Mouse (Mus musculus) kidney, postnatal 0 days (tissue): ENCODE data around the gene Dad1. TPM values are rescaled to one million over a fixed set of nuclear protein-coding genes. Genes with fewer than 3 reads are reported as not detected.

Source experiments
- ATAC-seq: fragments of 200-750 bp; cut with Nextera tagmentation; replicated peaks from 2 replicates; pipeline ENCODE4 v1.8.0; 2017; ENCODE audit warnings: low read depth, moderate number of reproducible peaks, moderate TSS enrichment, moderate library complexity; ENCODE audit not compliant: low FRiP score
- DNase-seq: peaks from one replicate; pipeline ENCODE4 v3.0.0-alpha.2; 2016; ENCODE audit warnings: low spot score
- H3K27ac ChIP-seq: fragments of 300-500 bp; sonication (generic); 2 replicates; pipeline ENCODE4 v1.5.1; 2014; ENCODE audit warnings: mild to moderate bottlenecking
- H3K27me3 ChIP-seq: fragments of 300-500 bp; sonication (generic); 2 replicates; pipeline ENCODE4 v1.6.1; 2014; ENCODE audit warnings: low read length, mixed read lengths; ENCODE audit not compliant: insufficient read depth
- H3K36me3 ChIP-seq: fragments of 300-500 bp; sonication (generic); 2 replicates; pipeline ENCODE4 v1.6.1; 2014; ENCODE audit warnings: low read length, mixed read lengths; ENCODE audit not compliant: insufficient read depth
- H3K4me1 ChIP-seq: fragments of 300-500 bp; sonication (generic); replicated peaks from 2 replicates; pipeline ENCODE4 v1.6.1; 2014; ENCODE audit warnings: antibody characterized with exemption, low read length, mixed read lengths; ENCODE audit not compliant: insufficient read depth
- H3K4me2 ChIP-seq: fragments of 300-500 bp; sonication (generic); 2 replicates; pipeline ENCODE4 v1.6.1; 2014; ENCODE audit warnings: mild to moderate bottlenecking, low read length, moderate library complexity, mixed read lengths
- H3K4me3 ChIP-seq: fragments of 300-500 bp; sonication (generic); replicated peaks from 2 replicates; pipeline ENCODE4 v1.5.1; 2014; ENCODE audit warnings: low read depth, low read length
- H3K9ac ChIP-seq: fragments of 300-500 bp; sonication (generic); 2 replicates; pipeline ENCODE4 v1.6.1; 2014; ENCODE audit warnings: low read depth, low read length
- H3K9me3 ChIP-seq: fragments of 300-500 bp; sonication (generic); replicated peaks from 2 replicates; pipeline ENCODE4 v1.6.1; 2016; ENCODE audit warnings: low read length, inconsistent platforms, mixed read lengths
- CTCF ChIP-seq: IDR thresholded peaks from 2 replicates; pipeline ENCODE4 v1.5.1; 2016; ENCODE audit warnings: antibody characterized with exemption, low read depth, mild to moderate bottlenecking, moderate library complexity
- WGBS: fragments of 180-500 bp; shearing (Covaris S2); extraction: QIAGEN DNeasy Blood & Tissue Kit; methylation state at CpG from one replicate; pipeline ENCODE4 v1.1.7; 2014; 5-methylcytosine and 5-hydroxymethylcytosine counted together
- polyA plus RNA-seq: library from polyadenylated mRNA; unstranded; fragments of >200 nt; fragmentation: Nextera tagmentation; extraction: Ambion mirVana; gene quantifications from 2 replicates; pipeline ENCODE4 v1.2.1, GENCODE M21; 2015

Gene Dad1
- polyA plus RNA-seq, 1 experiment from 2014 or later = 545 TPM

DNA sequence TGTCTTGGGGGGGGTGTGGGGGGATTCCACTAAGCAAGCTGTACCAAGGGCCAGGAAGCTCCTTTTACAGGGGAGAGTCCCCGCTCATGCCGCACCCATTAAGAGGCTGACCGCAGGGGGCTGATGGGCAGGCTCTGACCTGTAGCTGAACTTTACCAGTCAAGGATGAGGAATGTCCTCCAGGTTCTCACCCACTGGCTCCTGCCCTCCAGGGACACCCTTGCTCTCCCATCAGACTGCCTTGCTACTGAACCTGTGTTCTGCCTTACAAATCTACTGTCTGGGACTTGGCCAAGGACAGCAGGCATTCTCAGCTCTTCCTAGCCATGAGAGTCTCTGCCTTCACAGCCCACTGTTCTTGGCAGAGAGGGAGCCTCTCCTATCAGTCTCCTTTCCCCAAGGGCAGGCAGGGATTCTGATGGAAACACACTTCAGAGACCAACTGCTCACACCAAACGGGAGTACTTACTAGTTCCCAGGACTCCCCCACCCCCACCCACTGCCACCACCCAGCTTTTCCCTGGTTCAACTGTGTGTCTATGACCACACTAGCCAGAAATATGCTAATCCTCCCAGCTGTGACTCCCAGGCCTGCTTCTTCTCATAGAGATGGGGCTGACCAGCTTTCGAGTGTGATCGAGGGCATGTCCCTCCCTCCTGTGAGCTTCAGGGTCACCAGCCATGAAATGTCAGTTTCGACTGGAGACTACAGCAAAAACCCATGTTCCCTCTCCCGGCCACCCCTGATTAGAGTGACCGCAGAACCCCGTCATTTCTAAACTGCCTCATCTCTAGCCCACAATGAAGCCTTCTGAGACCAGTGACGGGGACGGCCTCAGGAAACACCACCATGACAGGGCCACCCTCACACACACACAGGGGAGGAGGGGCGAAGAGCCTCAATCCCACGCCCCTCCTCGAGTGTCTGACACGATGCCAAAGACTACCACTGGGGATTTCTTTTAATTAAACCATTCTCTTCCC lies 29.1 kb downstream of the Dad1 start:
- Histone ChIP-seq H3K27ac (no peak overlapping the region), H3K4me1 (peaks cover 15% of the 10 kb centered on the region)

GRCm38 (mm10) chr14:54224064-54224417 lies 29.9 kb downstream of the Dad1 start:
- 86% methylated on average over 5 of the region's 5 CpGs for WGBS
- H3K27me3 ChIP-seq = no peaks in the 10 kb centered on the region
- ATAC-seq (no peak), DNase-seq (no peak)
- no peak overlapping the region for H3K27ac ChIP-seq
- H3K9ac ChIP-seq = no peak overlapping the region
- no peaks in the 10 kb centered on the region for H3K9me3 ChIP-seq
- no peak overlapping the region for H3K4me2 ChIP-seq
- H3K4me1 ChIP-seq = peaks cover 15% of the 10 kb centered on the region
- TF ChIP-seq CTCF = no peak
- H3K4me3 ChIP-seq = no peak overlapping the region
- H3K36me3 ChIP-seq = no peaks in the 10 kb centered on the region

More for the DNA sequence above, 29.1 kb downstream of the Dad1 start:
- no peak overlapping the region for H3K4me3 ChIP-seq
- no peak for TF ChIP-seq CTCF
- DNase-seq = no peak
- WGBS = 42% methylated on average over 16 of the region's 16 CpGs
- H3K4me2 ChIP-seq = no peak overlapping the region
- ATAC-seq = 0 out of 2 replicates have a peak, but pooled peaks have one; percentile 18
- no peak overlapping the region for H3K9ac ChIP-seq
- no peaks in the 10 kb centered on the region for H3K36me3 ChIP-seq
- H3K9me3 ChIP-seq = no peaks in the 10 kb centered on the region
- H3K27me3 ChIP-seq = no peaks in the 10 kb centered on the region

- no peak overlapping the region for H3K9ac ChIP-seq
- WGBS = 47% methylated on average over 13 of the region's 13 CpGs
- no peak overlapping the region for H3K4me2 ChIP-seq
- peaks cover 15% of the 10 kb centered on the region for H3K4me1 ChIP-seq
- ATAC-seq (no peak), DNase-seq (no peak)
- H3K9me3 ChIP-seq = no peaks in the 10 kb centered on the region
- no peak overlapping the region for H3K4me3 ChIP-seq
- no peaks in the 10 kb centered on the region for H3K27me3 ChIP-seq
- no peak overlapping the region for H3K27ac ChIP-seq
- H3K36me3 ChIP-seq = no peaks in the 10 kb centered on the region
- TF ChIP-seq CTCF = no peak
Observed at GRCm38 (mm10) chr14:54223315-54224063, 30.4 kb downstream of the Dad1 start.

GRCm38 (mm10) chr14:54222289-54222727 lies 31.6 kb downstream of the Dad1 start:
- TF ChIP-seq CTCF = no peak

DNA sequence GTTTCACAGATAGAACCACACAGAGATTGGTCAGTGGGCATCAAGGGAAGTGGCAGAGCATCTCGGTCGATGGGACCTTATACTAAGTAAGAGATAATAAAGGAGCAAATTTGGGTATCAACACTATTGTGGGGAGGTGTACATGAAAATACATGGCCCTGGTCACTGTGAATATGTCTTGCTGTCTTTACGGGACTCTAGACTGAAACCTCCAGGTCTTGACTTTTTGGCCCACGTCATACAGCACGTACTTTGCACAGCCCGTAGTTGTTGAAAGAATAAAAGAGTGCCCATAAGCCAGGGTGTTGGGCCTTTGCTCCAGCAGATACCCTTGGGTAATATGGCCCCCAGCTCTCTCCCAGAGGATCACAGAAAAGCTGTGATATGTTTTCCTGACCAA lies 32.3 kb downstream of the Dad1 start:
- no peaks in the 10 kb centered on the region for H3K36me3 ChIP-seq
- no peak for TF ChIP-seq CTCF
- no peak for ATAC-seq

More at GRCm38 (mm10) chr14:54222289-54222727, 31.6 kb downstream of the Dad1 start:
- Histone ChIP-seq H3K4me2 (no peak overlapping the region), H3K9ac (no peak overlapping the region), H3K36me3 (no peaks in the 10 kb centered on the region), H3K4me1 (peaks cover 13% of the 10 kb centered on the region), H3K9me3 (no peaks in the 10 kb centered on the region), H3K4me3 (no peak overlapping the region), H3K27ac (no peak overlapping the region), H3K27me3 (no peaks in the 10 kb centered on the region)
- DNase-seq (no peak), ATAC-seq (no peak)
- 81% methylated on average over 8 of the region's 8 CpGs for WGBS

GRCm38 (mm10) chr14:54220726-54221494 lies 33.0 kb downstream of the Dad1 start:
- TF ChIP-seq CTCF = no peak
- no peaks in the 10 kb centered on the region for H3K27me3 ChIP-seq

More for the DNA sequence above, 32.3 kb downstream of the Dad1 start:
- no peak overlapping the region for H3K4me2 ChIP-seq
- H3K27ac ChIP-seq = no peak overlapping the region
- H3K9ac ChIP-seq = no peak overlapping the region
- DNase-seq = no peak
- WGBS = 94% methylated on average over 6 of the region's 6 CpGs
- no peak overlapping the region for H3K4me3 ChIP-seq
- no peaks in the 10 kb centered on the region for H3K9me3 ChIP-seq
- peaks cover 10% of the 10 kb centered on the region for H3K4me1 ChIP-seq
- H3K27me3 ChIP-seq = no peaks in the 10 kb centered on the region

More at GRCm38 (mm10) chr14:54220726-54221494, 33.0 kb downstream of the Dad1 start:
- 57% methylated on average over 8 of the region's 8 CpGs for WGBS
- Histone ChIP-seq H3K36me3 (no peaks in the 10 kb centered on the region), H3K9ac (no peak overlapping the region), H3K4me3 (no peak overlapping the region), H3K27ac (no peak overlapping the region), H3K9me3 (no peaks in the 10 kb centered on the region), H3K4me2 (no peak overlapping the region), H3K4me1 (peaks cover 10% of the 10 kb centered on the region)
- DNase-seq (no peak), ATAC-seq (no peak)
